Mouse (Mus musculus) mouse embryonic stem cell (cell line): ENCODE measurements around the gene Atp1a4.

ENCODE experiments used
- in situ Hi-C, 2 experiments: fragments of 300-500 bp; cut with MboI; formaldehyde crosslinking; loops; 1 replicate in 1 of 2; 3 replicates in 1 of 2; pipeline ENCODE4 v1.14.3; 2019 to 2020; ENCODE audit warnings: low sequenced_read_pairs in 2 of 2, low pct_unique_long_range_greater_than_20kb in 1 of 2, mixed read lengths in 1 of 2; ENCODE audit not compliant: unreplicated experiment in 1 of 2

The Atp1a4 gene

DNA sequence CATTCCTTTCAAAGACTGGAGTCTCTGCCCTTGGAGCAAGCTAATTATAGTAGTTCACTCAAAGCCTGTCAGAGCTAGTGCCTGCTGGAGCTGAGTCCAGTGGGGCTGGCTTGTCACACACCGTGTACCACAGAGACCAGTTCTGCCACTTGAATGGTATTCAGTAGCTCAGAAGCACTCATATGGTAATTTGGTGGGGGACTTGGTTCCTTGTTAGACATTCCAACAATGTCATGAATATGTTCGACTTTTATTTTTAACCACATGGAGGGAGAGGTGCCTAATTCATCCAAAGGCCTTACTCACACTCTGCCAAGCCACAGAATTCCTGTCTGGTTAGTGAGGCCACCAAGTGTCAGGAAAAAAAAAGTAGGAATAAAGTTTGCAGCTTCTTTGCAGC lies 15.8 kb downstream of the Atp1a4 start:
- in situ Hi-C loops, result loop anchor here in 1 of 2 experiments (25.0 kb wide), 1 partner anchor 430 kb away; no protein-coding TSS in a partner anchor

DNA sequence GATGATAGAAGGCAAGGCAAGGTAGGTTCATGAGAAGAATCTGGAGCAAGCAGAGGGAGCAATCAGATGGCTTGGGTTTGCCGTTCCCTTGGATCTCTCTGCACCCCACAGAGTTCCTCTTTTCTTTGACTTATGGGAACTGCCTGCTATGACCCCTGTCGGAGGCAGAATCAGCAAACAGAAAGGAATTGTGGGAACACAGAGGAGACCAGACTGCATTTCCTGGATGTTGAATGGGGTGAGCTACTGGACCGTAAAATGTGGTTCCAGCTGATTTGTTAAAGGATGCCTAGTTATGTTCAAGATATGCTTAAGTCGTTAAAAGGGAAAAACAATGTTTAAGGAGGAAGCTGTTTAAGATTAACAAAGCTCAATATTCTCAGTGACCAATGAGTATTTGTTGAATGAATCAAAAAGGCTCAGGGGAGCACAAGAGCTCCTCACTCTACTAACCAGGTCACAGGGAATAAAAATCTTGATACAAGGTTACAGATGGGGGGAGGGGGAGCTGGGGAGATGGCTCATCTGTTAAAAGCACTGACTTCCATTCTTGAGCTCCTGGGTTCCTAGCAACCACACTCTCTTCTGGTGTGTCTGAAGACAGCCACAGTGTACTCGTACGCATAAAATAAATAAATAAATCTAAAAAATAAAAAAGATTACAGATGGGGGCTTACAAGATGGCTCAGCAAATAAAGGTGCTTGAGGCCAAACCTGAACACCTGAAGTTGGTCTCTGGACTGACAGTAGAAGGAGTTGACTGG lies 17.1 kb downstream of the Atp1a4 start:
- in situ Hi-C loops, result loop anchor here in 1 of 2 experiments (25.0 kb wide), 1 partner anchor 429 kb away; no protein-coding TSS in a partner anchor

DNA sequence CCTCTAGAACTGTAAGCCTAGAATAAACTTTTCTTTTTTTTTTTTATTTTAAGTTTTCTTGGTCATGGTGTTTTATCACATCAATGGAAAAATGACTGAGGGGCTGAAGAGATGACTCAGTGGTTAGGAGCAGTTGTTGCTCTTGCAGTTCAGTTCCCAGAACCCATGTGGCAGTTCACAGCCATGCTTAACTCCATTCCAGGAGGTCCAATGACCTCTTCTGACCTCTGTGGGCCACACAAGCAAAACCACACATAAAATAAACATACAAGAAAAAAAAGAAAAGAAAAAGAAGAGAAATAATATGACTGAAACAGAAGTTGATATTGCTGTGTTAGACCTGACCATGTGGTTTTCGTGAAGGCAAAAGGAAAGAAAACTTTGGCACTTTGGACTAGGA lies 29.0 kb downstream of the Atp1a4 start:
- in situ Hi-C loops, result loop anchor here in 1 of 2 experiments (25.0 kb wide), 1 partner anchor 417 kb away; no protein-coding TSS in a partner anchor

DNA sequence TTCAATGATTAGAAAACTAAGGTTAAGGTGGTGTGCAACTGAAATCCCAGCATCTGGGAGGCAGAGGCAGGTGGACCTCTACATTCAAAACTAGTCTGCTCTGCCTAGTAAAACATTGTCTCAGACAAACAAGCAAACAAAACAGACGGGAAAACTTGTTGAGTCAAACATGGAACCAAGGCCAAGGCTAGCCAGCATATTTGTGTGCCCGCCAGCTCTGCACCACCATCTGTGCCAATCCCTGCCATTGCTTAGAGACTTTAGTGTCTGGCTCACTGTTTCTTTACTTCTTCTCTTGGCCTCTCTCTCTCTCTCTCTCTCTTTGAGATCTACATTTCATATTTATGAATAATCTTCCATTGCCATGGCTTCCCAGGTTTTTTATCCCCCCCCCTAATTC lies 30.0 kb downstream of the Atp1a4 start:
- in situ Hi-C loops, result loop anchor here in 1 of 2 experiments (25.0 kb wide), 1 partner anchor 416 kb away; no protein-coding TSS in a partner anchor

DNA sequence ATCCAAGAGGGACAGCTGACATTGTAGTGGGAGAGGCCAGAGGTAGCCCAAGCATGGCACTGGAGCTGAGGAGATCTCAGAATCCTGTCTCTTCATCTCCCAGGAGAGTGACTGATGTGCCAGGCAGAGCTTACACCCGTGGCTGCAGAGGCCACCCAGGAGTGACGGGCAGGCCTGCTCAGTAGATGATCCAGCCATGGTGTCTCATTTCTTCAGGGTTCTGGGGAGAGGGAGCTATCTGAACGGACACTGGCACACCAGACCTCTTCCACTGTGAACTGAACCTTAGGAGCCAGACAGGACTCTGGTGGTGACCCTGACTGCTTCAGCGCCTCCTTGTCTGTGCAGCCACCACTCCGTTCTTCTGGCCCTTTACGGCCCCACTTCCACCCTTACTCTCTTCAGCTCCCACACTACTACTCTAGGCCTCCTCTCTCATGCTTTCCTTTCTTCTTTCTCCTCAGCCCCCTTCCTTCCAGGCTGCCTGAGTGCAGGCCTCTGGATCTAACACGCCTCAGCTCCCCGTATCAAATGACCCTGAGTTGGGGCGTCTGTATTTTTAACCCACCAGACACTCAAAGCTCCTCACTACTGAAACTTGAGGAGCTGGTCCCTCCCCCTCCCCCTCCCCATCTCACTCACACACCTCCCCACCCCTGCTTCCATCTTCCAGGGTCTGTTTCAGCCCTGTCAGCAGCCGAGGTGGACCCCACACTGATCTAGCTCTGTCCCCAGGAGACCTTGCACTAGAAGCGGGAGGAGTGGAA lies 36.7 kb downstream of the Atp1a4 start:
- in situ Hi-C loops, result no loop called here

DNA sequence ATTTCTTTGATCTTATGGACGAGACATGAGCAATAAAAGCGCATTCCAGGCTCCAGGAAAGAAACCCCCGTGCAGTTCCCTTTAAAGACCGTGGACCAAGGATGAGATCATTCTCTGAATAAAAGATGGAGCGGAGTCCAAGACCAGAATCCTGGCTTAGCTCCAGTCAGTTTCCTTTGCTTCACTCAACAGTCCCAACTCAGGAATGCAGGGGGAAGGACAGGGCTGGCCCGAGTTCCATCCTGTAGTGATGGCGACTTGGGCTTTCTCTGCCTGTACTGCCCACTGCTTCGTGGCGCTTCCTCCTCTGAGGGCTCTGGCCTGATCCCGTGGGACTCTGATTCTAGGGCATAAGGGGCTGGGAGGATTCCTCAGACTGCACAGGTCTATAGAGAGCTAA lies 37.8 kb downstream of the Atp1a4 start:
- in situ Hi-C loops, result no loop called here

DNA sequence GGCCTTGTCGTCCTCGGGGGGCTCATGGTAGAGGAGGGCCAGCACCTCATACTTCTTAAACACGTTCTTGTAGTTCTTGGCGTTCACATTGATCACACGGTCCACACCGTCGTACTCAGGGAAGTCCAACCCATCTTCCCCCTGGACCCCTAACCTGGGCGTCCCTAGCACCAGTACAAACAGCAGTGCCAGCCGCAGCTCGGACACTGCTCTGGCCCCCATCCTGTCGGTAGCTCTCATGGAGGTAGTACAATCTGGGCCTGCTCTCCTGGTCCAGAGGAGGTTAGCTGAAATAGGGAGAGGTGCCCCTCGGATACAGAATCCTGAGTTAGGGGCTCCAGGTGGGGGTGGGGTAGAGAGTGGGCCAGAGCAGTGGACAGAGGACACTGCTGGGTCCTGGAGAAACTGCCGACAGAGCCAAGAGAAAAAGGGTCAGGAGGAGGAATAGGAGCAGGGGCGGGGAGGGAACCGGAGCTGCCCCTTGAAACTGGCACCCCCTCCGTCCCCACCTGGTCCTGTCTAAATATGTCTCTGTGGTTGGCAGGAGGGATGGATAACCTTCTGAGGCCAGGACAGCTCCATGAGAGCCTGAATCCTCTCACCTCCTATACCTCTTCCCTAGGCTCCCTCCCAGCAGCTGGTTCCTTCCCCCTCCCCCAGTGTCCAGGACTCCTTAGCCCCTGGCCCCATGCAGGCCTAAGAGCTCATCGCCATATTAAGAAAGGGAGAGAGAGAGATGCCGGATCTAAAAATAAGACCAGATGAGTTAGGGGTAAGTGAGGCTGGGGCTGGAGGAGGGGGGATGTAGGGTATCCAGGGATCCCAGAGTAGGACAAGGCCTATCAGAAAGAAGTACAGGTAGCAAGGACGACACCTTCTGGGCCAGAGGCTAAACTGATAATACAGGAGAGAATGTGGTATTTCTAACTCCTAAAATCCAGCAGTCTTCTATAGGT lies 38.5 kb downstream of the Atp1a4 start, which contains the start of gene Casq1:
TSS of gene Casq1 (minus strand) at position 418 of the 956 bp plus-strand sequence.
- in situ Hi-C loops, result no loop called here

DNA sequence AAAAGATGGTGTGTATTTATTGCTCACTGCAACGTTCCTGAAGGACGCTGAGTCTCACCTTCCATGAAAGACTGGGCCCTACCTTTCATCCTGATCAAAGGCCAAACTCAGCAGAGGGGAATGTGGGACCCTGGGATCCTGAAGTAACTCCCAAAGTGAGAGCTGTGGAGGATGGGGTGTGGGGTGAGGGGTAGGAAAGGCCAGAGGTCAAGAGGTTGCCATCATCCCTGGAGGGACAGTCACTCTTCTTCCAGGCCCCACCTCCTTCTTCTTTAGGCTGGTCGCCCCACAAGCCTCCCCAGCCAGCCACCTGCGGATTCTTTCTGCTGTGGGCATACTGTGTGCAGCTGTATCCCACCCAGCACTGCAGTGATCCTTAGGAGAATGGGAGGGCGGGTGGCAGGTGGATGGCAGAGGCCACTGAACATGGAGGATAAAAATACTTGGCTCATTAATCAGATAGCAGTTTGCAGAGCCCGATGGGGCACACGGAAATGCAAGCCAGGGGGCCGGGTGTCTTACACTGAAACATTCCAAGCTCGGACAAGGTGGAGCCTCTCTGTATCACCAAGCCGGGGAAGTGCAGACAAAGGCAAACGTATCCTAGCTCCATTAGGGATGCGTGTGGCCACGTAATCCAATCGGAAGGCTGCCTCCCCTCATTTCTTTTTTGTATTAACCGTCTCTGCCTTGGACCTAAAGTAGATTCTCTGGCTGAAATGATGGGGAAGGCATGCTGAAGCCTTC lies 39.9 kb downstream of the Atp1a4 start:
- in situ Hi-C loops, result no loop called here

DNA sequence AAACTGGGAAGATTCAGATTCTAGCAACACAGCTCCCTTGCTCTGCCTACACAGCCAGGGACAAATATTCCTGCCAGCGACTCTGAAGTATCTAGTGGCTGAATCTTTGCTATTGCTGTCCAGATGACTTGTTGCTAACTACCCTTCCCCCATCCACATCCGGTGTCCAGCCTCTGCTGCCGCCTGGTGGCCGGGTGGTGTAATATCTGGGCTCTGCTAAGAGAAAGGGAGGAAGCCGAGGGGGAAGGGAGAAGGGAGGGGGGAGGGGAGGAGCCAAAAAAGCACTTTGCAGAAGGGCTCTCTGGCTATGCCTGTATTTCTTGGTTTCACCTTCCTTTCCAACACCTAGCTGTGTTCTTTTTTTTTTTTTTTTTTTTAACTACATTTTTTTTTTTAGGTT lies 41.1 kb downstream of the Atp1a4 start:
- in situ Hi-C loops, result no loop called here

DNA sequence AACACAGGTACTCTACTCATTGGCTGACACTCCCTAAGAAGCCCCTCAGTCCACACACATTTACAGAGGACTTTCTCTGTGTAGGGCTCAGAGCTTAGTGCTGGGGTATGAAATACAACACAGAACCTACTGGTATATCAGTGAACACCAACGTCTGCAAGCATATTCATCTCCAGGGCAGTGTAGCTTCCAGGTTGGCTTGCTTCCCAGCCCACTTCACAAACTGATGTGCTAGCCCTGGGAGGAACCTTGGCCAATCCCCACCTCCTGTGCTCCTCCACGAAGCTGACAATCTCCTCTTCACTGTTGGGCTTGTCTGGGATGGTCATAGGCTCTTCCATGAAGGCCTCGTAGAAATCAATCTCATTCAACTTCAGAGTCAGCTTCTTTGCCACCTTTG lies 43.5 kb downstream of the Atp1a4 start:
- in situ Hi-C loops, result no loop called here

DNA sequence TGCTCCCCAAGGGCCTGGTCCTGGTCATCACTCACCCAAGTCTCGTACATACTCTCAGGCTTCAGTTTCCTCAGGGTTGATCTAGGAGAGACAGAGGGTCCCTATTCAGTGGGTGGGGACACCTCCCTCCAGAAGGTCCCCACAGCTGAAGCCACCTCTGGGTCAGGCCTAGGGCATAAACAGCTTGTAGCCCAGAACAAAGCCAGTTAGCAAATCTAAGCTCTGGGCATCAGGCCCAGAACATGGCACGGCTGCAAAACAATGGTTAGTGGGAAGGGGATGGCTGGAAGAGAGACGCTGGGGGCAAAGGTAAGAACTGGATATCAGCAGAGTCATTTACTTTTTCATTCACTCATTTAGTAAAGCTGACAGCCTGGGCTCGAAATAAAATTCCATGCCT lies 44.4 kb downstream of the Atp1a4 start:
- in situ Hi-C loops, result no loop called here

DNA sequence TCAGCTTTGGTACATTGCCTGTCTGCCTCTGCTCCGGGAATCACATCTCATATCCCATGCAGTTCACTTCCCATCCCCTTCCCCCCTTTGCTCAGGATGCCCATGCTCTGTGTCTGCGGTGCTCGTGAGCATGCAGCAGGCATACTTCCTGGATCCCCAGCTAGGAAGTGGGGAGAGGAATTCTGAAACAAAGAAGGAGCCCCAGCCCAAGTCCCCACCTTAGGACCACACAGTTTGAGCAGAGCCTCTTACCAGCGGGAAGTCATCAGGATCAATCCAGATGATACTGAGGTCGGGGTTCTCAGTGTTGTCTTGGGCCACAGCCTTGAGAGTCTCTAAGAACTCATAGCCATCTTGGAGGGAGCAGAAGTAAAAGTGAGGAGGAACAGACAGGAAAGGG lies 45.4 kb downstream of the Atp1a4 start:
- in situ Hi-C loops, result no loop called here

DNA sequence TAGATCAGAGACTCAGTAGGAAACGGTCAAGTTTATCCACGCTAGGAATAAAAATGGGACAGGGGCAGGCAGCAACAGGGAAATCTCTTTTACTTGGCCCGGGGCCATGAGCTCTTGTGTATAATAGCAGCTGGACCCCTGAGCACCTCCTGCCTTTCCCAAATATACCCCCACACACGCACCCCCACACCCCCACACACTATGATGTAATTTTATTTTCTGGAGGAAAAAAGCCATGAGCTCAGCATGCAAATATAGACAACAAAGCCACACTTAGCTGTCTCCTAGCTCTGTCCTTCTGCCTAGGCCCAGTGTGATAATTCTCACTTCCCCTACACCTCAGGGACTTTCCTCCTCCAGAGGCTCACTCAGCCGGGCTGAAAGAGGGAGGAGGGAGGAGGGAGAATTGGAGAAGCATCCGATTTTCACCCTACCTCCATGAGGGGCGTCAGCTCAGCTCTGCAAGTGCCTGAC lies 51.1 kb downstream of the Atp1a4 start:
- in situ Hi-C loops, result no loop called here

DNA sequence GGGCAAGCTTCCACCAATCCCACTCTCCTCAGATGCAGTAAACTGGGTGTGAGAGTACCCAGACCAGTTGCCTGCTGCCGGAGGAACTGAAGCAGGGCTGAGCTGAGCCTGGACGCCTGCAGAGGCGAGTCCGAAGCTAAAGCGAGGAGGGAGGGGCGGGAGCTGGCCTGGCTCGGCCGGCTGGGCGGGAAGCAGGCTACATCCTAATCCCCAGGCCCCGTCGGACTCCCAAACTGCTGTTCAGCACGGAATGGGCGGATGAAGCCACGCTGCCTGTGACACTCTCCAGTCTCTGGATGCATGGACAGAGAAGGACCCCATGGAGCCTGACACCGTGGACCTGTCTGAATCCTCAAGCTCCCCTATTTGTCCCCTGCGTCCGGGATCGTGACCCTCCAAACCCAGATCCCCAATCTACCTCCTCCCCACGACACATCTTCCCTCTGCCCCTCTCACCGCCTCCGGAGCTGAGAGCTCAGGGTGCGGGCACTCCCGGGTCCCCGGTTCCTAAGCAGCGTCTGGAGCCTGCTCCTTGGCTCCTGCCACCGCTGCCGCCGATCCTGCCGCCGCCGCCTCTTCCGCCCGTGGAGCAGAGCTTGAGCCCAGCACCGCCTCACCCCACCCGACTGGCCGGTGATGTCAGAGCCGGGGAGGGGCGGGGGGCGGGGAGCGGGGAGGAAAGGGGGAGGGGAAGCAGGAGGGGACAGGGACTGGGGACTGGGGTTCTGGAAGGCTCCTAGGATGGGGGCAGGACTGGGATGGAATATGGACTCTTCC lies 51.9 kb downstream of the Atp1a4 start, which contains the start of gene Pea15a:
TSS of gene Pea15a (minus strand) at position 664 of the 777 bp plus-strand sequence.
- in situ Hi-C loops, result no loop called here

DNA sequence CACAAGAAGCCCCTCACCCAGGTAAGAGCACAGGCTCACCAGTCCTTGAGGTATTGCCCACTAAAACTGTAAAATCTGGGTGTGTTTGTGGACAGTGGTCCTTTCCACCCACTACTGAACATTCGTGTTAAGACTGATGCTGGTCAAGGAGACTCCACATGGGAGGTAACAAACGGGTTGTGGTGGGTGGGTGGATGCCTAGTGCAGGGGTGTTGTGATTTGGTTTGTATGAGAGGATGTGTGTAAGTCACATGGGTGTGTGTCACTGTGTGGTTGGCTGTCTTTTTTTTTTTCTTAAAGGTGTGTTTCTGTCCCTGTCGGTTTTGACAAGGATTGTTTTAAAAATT lies 52.5 kb downstream of the Atp1a4 start:
- in situ Hi-C loops, result no loop called here

DNA sequence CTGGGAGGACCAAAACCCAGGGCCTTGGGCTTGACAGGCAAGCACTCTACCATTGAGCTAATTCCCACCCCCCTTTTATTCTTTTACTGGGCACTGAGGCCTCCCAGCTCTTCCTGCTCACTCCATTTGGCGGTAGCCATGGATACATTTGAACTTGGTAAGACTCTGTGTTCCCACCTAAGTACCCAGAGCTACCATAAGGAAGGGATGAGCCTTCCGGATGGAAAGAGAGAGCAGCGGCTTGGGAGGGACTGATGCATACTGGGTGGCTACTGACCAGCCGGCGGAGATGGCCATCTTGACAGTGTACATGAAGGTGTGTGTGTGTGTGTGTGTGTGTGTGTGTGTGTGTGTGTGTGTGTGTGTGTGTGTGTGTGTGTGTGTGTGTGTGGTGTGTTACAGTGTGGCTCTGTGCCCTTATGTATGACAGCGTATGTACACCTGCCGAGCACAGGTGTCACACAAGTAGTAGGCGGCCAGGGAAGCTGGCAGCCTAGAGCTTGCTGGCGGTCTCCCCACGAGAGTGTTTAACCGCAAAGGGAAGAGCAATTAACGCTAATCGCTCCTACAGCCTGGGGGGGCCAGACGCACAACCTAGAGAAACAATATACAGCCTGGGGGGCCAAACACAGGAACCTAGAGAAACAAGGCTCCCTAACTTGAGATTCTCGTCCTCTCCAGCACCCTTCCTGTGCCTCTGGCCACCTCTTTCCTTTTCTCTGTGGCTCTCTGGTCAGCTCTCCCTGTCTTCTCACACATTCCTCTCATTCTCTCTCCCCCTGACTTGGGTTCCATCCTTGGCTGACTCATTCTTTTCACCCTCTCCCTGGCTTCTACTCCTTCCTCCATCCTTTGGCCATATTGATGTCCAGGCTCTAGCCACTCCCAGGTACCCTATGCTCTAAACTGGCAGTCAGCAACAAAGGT lies 53.1 kb downstream of the Atp1a4 start:
- in situ Hi-C loops, result no loop called here
